Mouse (Mus musculus) liver, embryonic 18 days (tissue): ENCODE results near the gene Apbb2. TPM values are rescaled to one million over a fixed set of nuclear protein-coding genes. Genes with fewer than 3 reads are reported as not detected.

Experiments
- polyA plus RNA-seq: library from polyadenylated mRNA; depleted of rRNA; stranded (reverse); fragments of >200 nt; gene quantifications from 2 replicates; pipeline ENCODE4 v1.2.3, GENCODE M21; 2012; rRNA removed

The Apbb2 gene
- polyA plus RNA-seq, result 1.2 and 1.4 TPM in 2 replicates

DNA sequence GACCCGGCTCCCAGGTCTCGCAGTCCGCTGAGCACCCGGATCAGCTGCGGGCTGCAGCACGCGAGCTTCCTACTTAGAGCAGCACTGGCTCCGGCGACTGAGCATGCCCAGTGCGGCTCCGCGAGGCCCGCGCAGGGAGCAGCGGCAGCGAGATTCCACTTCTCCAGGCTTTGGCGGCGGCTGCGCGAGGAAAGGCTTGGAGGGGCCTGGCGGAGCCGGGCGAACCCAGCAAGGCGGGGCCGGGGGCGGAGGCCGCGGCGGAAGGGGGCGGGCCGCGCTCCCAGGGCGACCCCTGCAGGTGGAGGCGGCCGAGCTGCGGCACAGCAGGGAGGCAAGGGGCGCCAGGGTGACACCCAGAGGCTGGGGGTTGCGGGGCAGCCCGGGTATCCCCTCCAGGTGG lies at the start of gene Apbb2:
Apbb2 (minus strand) TSS at position 188 of the 400 bp plus-strand sequence.

DNA sequence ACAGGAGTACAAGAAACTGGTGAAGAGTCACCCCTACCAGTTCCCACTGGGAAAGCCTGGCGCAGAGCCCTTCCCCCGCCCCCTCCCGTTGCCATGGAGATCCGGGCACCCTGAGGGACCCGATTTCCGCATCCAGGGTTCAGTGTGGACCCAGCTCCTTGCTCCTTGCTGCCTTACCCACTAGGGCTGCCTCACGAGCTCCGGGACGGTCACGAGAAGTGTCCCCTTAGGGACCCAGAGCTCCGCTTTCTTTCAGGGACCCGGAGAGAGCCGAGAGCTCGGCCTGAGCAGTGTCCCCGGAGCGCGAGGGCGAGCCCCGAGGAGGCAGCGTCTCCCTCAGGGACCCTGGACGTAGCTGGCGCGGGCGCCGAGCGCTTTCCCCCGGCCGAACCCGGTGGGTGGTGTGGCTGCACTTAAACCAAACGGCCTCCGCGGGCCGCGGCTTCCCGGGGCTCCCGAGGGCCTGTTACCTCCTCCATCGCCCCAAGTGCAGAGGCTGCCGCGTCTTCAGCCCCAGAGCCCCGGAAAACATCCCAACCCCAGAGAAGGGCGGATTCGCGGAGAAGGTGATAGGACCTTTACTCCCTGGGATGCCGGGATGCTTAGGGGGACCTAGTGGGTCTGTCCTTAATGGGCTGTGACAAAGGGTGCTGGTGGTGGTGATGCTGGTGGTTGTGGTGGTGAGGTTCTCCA lies 358.7 kb downstream of the Apbb2 start, which contains the start of gene Nsun7:
Nsun7 (plus strand) TSS at position 142 of the 693 bp plus-strand sequence.

Other genes starting within 250 kb of the Apbb2 start
- 1.8 and 2.5 TPM in 2 replicates for gene Uchl1, start 57.3 kb upstream of the Apbb2 start, polyA plus RNA-seq
- gene Limch1, start 127.0 kb upstream of the Apbb2 start, polyA plus RNA-seq, result 0.38 and 0.60 TPM in 2 replicates